Mouse (Mus musculus): Measurements from ENCODE around the gene Klc2. TPM values are rescaled to one million over a fixed set of nuclear protein-coding genes. Genes with fewer than 3 reads are reported as not detected.
A peak's percentile ranks its signal among the peaks of the same experiment; 100 is the strongest.

The Klc2 gene
- total and polyA plus RNA-seq, 3 experiments, result 7.3 to 30.3 TPM; not detected in 1

DNA sequence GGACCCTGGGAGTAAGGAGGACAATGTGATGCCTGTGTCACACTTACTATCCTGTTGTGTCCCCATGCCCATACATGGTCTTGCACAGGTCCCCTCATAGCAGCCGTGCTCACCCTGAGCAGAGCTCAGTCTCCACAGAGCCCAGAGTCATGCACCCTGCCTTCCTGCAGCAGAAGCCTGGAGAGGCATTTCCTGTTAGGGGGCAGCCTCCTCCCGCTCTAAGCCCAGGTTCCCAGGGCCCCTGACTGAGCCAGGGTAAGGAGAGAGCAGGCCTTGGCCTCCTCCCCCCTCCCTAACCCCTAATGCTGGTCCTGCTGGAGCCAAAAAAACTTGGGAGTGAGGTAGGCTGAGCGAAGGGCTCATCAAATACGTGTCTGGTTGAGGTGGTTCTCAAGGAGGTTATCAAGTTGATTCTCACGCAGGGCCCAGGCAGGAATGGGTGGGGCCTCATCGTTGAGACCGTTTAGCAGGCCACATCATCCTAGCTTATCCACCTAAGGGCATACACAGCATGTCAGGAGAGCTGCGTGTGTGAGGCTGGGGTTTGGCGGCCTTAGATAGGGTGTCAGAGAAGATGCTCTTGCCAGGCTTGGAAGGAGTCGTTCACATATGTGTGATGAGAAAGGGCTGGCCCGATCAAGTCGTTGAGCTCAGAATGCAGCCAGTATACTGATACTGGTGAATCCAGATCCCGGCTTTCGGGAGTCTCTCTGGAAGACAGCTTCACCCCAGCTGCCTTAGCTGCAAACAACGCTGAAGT, 51.1 kb downstream of the Klc2 start (continued):
- TF ChIP-seq CHD1 (IDR thresholded peaks at IDR 0.05; ENCODE audit: low read depth, low read length) (no peak), EP300 (IDR thresholded peaks at IDR 0.05; ENCODE audit: low read depth in 1 of 2, low read length in 2 of 2) (peak; percentile 8 to 64; a peak in 3 of 4 replicates), NRF1 (IDR thresholded peaks at IDR 0.05; ENCODE audit: insufficient read depth, low read depth, low read length, poor library complexity, severe bottlenecking) (peak; percentile 31; the same call in 1 of the 2 replicates), POLR2AphosphoS2 (IDR thresholded peaks at IDR 0.05; ENCODE audit: low read length) (peak; percentile 57; the same call in 1 of the 2 replicates), CHD2 (IDR thresholded peaks at IDR 0.05; ENCODE audit: low read length) (no peak), SMC3 (IDR thresholded peaks at IDR 0.05; ENCODE audit: low read depth, low read length) (no peak), RCOR1 (IDR thresholded peaks at IDR 0.05; ENCODE audit: low read depth, low read length) (0 out of 2 replicates have a peak, but pooled peaks have one; percentile 32), JUND (IDR thresholded peaks at IDR 0.05; ENCODE audit: low read depth, low read length) (no peak), KAT2A (conservative IDR thresholded peaks at IDR 0.05; ENCODE audit: low read depth, low read length) (no peak), USF2 (IDR thresholded peaks at IDR 0.05; ENCODE audit: borderline replicate concordance in 1 of 2, insufficient read depth in 1 of 2, low read depth in 1 of 2, low read length in 2 of 2) (no peak), BHLHE40 (IDR thresholded peaks at IDR 0.05; ENCODE audit: borderline replicate concordance, low read depth, low read length) (no peak), MYB (IDR thresholded peaks at IDR 0.05; ENCODE audit: low read depth, low read length) (peak; percentile 71; the same call in 1 of the 2 replicates), ZKSCAN1 (IDR thresholded peaks at IDR 0.05; ENCODE audit: low read depth, low read length) (no peak)

DNA sequence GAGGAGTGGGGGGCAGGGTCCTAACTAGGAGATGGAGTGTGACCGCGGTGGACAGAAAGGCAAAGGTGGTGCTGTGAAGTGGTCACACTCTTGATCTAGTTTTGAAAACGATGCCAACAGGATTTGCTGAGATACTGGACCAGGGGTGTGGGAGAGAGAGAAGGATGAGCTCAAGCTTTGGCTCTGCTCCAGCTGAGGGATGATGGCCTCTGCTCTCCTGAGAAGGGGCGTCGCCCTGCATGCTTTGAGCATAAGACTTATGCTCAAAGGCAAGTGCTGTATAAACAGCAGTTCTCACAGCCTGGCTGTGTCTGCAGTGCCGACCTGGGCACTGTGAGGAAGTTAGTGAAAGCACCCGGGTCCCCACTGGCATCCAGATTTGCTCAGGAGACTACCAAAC, 53.3 kb downstream of the Klc2 start:
- no peak overlapping the region for H3K27ac ChIP-seq (ENCODE audit: control insufficient read depth, low read depth, low read length)
- DNase-seq (ENCODE audit: low read depth, low spot score), result peak; percentile 66
- H3K27me3 ChIP-seq (ENCODE audit: control insufficient read depth in 1 of 2, insufficient read depth in 2 of 2, low read length in 2 of 2), result no peaks in the 10 kb centered on the region
- no peaks in the 10 kb centered on the region; the same call in 1 of the 2 replicates for H3K79me2 ChIP-seq (ENCODE audit: control insufficient read depth, insufficient read depth, low read length, poor library complexity)
- no peaks in the 10 kb centered on the region for H3K9me3 ChIP-seq (replicated peaks; ENCODE audit: insufficient read depth, low read length)
- H3K4me1 ChIP-seq (ENCODE audit: control insufficient read depth in 1 of 2, insufficient read depth in 2 of 2, low read length in 2 of 2), result peaks cover 0 to 31% of the 10 kb centered on the region in 2 experiments; a peak in 3 of 4 replicates
- TF ChIP-seq MEF2A (IDR thresholded peaks at IDR 0.05; ENCODE audit: extremely low read depth, insufficient replicate concordance, low read depth, low read length, poor library complexity, severe bottlenecking), result no peak
- H3K4me3 ChIP-seq (ENCODE audit: control insufficient read depth in 1 of 2, insufficient read depth in 1 of 2, low read depth in 2 of 2, low read length in 2 of 2), result no peak overlapping the region
- H3K36me3 ChIP-seq (ENCODE audit: control insufficient read depth in 1 of 2, insufficient read depth in 2 of 2, low read length in 2 of 2), result peaks cover 0 to 10% of the 10 kb centered on the region in 2 experiments; a peak in 1 of 4 replicates
- H3K9ac ChIP-seq (ENCODE audit: control insufficient read depth, low read depth, low read length, poor library complexity, severe bottlenecking), result no peak overlapping the region

DNA sequence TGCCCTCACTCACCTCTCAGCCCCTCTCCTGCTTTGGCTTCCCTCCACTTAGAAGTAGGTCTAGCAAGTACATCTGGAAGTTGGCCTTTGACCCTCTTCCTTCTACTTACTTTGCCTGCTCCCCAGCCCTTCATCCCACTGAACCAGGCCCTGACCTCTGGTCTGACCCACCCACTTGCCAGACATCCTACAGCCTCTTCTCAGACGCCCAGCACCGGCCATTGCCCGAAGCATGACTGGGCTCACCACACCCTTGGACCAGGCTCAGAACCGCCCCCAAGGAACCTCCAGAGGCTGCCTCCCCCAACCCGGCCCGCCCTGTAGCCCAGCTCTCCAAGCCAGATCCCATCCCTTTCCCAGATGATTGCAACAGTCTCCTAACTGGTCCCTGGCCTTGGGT, 55.9 kb downstream of the Klc2 start:
- Histone ChIP-seq H3K4me3 (ENCODE audit: control insufficient read depth in 1 of 2, insufficient read depth in 1 of 2, low read depth in 2 of 2, low read length in 2 of 2) (no peak overlapping the region), H3K36me3 (ENCODE audit: control insufficient read depth in 1 of 2, insufficient read depth in 2 of 2, low read length in 2 of 2) (peaks cover 0 to 15% of the 10 kb centered on the region in 2 experiments; a peak in 1 of 4 replicates), H3K79me2 (ENCODE audit: control insufficient read depth, insufficient read depth, low read length, poor library complexity) (no peaks in the 10 kb centered on the region), H3K27ac (ENCODE audit: control insufficient read depth, low read depth, low read length) (no peak overlapping the region), H3K9ac (ENCODE audit: control insufficient read depth, low read depth, low read length, poor library complexity, severe bottlenecking) (no peak overlapping the region), H3K9me3 (replicated peaks; ENCODE audit: insufficient read depth, low read length) (no peaks in the 10 kb centered on the region), H3K4me1 (ENCODE audit: control insufficient read depth in 1 of 2, insufficient read depth in 2 of 2, low read length in 2 of 2) (peaks cover 0 to 37% of the 10 kb centered on the region in 2 experiments; a peak in 3 of 4 replicates), H3K27me3 (ENCODE audit: control insufficient read depth in 1 of 2, insufficient read depth in 2 of 2, low read length in 2 of 2) (no peaks in the 10 kb centered on the region)
- no peak for DNase-seq (ENCODE audit: low read depth, low spot score)
- TF ChIP-seq ELF1 (IDR thresholded peaks at IDR 0.05; ENCODE audit: low read depth, low read length), result no peak
- TF ChIP-seq BHLHE40 (IDR thresholded peaks at IDR 0.05; ENCODE audit: borderline replicate concordance, low read depth, low read length), result no peak
- TF ChIP-seq SMC3 (IDR thresholded peaks at IDR 0.05; ENCODE audit: low read depth, low read length), result no peak
- no peak for TF ChIP-seq ZMIZ1 (IDR thresholded peaks at IDR 0.05; ENCODE audit: low read depth, low read length)
- no peak for TF ChIP-seq RCOR1 (IDR thresholded peaks at IDR 0.05; ENCODE audit: low read depth, low read length)
- TF ChIP-seq TBP (IDR thresholded peaks at IDR 0.05; ENCODE audit: low read depth, low read length), result no peak

Data from MEL (cell line).